Mouse (Mus musculus) ovary, postnatal 14 days (tissue): Measurements from ENCODE around the gene Hoxa5.

Experiments used
- DNase-seq: peaks from one replicate; pipeline ENCODE4 v3.0.0; 2022; ENCODE audit warnings: low spot score

The Hoxa5 gene

DNA sequence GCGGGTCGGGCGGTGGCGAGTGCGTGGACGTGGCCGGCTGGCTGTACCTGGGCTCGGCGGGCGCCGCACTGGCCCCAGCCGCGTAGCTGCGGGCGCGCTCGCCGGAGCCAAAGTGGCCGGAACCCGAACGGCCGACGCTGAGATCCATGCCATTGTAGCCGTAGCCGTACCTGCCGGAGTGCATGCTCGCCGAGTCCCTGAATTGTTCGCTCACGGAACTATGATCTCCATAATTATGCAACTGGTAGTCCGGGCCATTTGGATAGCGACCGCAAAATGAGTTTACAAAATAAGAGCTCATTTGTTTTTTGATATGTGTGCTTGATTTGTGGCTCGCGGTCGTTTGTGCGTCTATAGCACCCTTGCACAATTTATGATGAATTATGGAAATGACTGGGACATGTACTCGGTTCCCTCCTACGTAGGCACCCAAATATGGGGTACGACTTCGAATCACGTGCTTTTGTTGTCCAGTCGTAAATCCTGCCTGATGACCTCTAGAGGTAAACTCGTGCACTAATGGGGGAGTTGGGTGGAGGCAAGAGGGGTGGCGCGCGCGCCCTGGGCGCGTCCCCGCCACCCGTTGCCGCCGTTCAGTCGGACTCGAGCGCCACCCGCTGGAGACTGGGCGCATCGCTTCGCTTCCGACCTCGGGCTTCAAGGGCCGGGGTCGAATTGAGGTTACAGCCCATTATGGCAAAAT is at the start of gene Hoxa5:
TSS of gene Hoxa5 (minus strand) at position 538 of the 703 bp plus-strand sequence.
- DNase-seq, result peak; percentile 78

DNA sequence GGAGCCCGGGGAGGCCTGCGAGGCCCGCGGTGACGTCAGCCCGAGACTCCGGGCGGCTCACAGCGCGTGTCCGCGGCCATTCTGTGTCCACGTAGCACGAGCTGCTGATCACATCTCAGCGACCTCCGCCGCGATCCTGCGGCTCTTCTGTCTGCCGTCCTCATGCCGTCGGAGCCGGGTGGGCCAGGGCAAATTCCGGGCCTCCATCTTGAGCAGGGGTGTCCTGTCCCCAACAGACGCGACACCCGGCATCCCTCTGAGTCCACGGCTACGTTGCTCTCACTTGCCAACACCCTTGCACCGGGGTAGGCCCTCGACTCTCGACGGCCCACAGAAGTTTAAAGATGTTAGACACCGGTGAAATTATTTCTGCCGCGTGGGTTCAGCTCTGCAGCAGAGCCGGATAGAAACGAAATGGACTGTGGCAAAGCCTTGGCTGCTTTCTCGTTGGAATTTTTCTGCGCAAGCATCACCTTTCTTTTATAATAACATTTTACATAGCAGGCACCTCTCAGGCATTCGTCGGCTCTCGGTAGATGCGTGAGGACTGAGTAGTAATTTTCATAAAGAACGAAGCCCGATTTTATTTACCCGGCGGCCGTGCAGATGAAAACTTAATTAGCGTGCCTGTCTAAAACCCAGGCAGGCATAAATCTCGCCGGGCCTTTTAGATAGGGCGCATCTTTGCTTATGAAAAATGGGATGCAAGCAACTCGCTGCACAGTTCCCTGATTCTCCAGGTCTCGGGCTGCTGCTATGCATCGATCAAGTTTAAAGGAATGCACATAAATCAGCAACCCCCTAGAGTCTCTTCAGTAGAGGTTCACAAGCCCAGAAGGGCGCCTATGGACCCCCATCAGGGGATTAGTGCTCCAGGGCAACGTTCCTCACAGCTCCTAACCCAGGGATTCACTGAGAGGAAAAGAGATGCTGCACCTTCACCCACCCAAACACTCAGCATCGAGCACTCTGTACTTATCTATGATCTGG is 49.4 kb upstream of the Hoxa5 start:
- DNase-seq, result no peak

DNA sequence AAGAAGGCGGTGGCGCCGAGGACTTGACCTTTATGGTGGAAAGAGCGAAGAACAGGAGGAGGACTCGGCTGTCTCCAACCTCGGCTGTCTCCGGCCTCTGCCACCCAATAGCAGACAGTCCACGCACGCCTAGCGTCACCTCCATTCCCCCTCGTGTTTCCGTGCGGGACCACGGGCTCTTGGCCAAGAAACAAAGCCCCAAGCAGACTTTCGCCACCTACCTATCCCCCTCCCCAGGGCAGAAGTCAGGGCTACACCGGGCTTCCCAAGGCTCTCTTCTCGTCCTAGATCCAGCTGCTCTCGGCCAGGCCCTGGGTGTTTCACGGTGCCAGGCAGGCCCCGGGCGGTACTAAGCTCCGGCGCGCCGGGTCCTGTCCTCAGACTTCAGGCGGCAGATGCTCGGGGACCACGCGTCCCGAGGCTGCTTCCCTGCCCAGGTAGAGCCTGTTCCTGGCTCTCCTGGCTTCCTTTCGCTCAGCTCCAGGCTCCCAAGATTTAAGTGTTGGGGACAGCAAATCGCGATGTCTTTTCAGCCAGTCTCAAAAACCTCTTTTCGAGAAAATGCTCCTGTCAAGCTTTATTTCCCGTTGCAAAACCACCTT is 48.5 kb upstream of the Hoxa5 start:
- DNase-seq, result no peak

DNA sequence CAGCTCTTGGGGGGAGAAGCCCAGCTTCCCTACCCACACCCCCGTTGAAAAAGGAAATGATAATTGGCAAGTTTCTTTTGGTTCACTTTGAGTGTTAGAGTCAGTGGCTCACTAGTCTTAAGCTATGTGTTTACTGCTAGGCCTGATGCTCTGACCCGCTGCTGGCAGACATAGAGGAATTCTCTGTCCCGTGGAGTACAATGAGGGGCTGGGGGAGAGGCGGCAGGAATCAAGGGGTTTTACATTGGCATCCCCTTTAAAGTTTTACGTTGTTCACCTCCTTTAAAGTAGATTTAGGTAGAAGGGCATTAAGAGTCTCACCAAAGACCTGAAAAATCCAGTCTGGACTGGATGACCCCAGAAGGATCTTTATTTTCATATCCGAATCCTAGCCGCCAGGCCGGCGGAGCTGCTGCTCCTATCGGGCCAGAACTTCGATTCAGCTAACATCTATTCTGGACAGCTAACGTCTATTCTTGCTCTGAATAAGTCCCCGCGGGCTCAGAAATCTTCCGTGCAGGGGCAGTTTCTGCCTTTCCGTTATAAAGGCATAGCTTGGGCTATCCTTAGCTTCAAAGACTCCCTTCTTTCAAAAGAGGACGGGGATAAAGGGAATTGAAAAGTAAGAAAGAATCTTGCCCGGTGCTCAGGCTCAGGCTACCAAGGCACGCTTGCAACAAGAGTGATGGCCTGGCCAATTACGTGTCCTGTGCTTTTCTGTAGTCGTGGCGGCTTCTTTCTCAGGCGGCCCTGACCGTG is 47.8 kb upstream of the Hoxa5 start:
- DNase-seq, result no peak

DNA sequence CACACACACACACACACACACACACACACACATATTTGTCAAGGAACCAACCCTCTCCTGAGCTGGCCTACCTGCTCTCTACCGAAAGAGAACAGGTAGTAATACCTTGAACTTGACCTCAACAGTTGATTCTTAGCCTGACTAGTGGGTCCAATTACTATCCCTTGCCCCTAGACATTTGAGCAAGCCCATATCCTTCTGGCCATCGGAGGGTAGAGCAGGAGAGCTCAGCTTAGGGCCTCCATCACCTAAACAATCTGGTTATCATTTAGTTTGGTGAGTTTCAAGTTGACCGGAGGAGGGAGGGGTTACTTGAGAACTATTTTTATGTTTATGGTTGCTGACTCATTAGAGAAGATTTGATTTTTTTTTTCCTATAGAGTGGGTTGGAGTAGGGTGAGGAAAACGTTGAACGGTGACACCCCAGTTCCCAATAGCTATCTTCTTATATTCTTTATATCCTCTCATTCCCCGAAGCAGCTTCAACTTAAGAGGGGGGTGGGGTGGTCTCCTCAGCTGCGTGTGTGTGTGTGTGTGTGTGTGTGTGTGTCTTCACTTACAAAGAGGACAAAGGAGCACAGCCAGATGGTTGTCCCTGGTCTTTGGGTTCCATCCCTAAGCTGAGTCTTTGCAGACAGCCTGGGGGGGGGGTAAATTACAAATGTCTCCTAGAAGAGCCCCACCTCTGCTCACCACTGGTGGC is 46.9 kb upstream of the Hoxa5 start:
- no peak for DNase-seq

DNA sequence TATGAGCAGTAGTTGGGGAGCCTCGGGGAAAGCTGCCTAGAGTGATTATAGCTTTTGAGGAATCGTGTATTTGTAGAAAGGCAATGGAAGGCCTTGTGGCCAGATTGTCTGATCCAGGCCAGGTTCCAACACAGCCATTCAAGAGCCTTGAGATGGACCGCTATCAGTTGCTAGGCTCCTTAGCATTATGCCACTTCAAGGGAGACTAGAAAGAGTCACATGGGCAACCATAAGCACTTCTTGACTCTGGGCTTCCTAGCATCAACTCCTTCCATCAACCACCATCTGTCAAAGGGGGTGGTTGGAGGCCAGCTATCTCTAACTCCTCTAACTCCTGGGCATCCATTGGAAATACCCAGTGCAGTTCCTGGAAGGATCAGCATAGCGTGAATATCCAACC is 45.4 kb upstream of the Hoxa5 start:
- no peak for DNase-seq

DNA sequence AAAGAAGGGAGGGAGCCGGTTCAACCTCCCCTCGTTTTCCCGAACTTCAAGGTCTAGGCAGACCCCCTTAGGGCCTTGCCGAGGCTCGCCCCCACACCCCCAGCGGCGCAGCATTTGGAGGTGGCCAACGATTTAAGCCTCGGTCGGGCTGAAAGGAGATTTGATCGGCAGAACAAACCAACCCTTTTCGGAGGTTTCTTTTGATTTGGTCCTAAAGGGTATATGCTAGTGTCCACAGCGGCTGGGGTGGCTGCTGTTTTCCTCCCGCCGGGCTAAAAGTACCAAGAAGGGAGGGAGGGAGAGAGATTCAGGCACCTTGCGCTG is 45.0 kb upstream of the Hoxa5 start:
- no peak for DNase-seq

DNA sequence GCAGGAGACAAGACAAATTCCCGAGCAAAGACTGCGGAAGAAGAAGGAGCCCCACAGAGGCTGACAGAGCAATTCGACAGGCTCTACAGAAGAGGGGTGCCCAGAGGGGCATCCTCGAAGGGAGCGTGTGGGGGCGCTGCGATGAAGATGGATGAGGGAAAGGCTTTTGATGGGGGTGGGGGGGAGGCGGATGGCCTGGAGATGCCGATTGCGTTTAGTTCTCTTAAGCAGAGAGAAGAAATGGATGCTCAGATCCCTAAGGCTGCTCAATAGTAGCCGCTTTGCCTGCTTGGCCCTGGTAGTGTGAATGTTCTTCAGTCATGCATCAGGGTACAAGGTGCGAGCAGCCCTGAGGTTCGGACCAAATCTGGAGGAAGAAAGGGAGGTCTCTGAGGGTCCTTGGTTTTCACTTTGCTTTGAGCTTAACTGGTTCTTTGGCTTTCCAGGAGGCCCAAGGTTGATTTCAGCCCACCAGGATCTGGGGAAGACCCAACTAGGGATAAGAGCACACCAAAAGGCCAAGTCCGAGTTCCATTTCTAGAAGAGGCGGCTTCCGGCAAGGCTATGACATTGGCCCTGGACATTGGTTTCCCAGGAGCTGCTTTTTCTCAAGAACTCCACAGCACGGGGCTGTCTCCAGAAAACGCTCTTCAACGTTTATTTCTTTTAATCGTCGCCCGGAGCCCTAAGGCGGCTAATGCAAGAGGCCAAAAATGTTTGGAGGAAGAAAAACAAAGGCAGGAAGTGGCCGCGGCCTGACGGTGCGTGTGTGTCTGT is 44.4 kb upstream of the Hoxa5 start:
- DNase-seq, result no peak

DNA sequence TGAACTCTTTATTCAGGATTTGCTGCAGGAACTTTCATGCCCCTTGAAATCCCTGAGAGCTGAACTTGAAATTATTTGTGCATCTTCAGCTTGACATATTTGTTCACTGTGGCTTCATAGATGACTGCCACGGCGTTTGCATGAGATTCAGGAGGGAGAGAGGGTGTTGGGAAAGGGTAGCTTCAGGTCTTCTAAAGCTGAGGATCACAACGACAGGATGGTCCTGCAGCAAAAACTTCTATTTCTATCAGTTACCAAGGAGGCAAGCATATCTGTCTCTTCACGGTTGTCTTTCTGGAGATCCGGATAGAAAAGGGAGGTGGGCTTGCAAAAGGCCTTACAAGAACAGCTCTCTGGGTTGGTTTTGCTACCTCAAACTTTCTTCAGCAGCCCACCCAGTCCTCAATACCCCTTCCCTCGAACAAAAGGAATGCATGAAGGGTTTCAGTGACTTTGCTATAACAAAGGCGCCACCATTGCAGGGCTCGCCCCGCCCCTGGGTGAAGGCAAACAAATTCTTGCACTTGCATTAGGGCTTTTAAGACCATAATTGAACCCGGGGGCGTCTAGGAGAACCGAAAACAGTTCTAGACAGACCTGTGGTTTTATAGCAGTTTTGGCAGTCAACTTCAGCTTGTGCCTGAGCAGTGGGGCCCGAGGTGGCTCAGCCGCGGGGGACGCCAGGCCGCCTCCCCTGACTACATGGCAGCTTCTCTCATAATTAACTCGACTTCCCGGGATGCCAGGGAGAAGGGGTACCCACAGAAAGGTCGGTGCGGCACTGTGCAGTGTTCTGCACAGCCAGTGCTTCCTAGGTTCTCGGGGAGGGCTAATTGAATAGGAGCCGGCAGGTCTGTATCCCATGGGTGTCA is 43.6 kb upstream of the Hoxa5 start:
- DNase-seq, result no peak

DNA sequence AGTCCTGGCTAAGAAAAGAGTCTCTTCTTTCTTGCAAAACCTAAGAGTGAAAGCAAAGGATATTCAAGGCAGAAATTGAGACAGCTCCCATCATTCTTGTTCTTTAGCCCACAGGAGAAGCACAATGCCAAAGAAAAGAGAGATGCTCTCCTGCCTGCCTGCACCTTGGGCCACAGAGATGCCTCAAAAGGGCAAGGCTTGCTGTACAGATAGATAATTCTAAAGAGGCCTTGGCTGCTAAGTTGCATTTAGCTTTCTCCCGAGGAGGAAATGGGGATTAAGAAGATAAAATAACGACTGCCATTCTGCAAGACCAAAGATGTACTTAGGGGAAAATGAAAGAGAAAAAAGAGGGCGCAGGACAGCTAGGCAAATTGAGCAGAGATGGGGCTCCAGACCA is 42.5 kb upstream of the Hoxa5 start:
- no peak for DNase-seq

DNA sequence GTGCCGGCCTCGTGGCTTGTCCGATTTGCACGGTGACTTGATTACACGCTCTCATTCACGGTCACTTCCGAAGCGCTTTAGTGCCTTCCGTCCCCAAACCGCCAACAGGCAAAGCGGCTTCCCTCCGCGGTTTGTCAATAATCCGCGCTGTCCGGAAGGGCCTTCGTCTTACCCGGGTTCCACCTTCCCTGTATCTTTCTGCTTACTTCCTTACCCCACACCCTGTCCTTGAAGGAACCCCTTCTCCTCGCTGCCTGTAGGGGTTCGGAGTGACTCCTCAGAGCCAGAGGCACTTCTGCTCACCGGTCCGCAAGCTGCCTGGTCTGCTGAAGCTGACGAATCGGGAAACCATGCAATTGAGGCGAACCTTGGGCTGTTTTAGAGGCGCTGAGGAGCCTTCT is 42.0 kb upstream of the Hoxa5 start:
- no peak for DNase-seq

DNA sequence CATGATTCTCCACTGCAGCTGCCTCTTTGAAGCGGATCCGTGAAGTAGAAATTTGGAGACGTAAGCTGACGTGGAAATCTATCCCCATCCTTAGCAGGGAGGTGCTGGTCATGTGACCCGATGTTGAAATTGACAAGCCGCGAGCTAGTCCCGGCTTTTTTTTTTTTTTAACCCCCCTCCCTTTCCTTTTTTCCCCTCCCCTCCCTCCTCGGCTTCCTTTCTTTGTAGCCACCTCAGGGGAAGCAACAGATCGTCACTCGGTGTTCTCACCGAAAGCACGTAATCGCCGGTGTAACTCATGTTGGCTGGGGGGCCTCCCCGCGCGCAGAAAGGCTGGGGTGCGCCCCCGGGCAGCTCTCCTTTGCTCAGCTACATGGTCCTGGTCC is 41.4 kb upstream of the Hoxa5 start, which contains the start of gene Hoxa11:
TSS of gene Hoxa11 (minus strand) at position 54 of the 386 bp plus-strand sequence.
- DNase-seq, result no peak

DNA sequence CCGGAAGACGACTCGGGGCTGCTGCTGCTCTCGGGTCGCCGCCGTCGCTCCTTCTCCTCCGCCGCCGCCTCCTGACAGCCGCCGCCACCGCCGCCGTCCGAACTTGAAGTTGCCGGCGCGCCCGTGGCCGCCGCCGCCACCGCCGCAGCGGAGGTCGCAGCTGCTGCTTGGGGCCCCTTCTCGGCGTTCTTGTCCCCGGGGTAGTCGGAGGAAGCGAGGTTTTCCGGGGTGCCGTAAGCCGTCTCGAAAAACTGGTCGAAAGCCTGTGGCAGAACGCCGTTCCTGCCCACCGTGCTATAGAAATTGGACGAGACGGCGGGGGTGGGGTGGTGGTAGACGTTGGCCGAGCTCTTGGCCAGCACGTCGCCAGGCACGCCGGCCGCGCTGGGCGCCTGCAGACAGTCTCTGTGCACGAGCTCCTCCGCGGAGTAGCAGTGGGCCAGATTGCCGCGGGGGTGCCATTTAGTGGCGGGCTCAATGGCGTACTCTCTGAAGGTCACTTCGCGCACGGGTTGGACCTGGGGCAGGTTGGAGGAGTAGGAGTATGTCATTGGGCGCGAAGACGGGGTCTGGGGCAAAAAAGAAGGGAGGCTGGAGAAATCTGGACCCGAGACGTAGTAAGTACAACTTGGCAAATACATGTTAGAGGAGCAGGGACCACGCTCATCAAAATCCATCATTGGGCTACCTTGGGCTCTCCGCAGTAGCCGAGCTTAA is 40.8 kb upstream of the Hoxa5 start:
- no peak for DNase-seq

DNA sequence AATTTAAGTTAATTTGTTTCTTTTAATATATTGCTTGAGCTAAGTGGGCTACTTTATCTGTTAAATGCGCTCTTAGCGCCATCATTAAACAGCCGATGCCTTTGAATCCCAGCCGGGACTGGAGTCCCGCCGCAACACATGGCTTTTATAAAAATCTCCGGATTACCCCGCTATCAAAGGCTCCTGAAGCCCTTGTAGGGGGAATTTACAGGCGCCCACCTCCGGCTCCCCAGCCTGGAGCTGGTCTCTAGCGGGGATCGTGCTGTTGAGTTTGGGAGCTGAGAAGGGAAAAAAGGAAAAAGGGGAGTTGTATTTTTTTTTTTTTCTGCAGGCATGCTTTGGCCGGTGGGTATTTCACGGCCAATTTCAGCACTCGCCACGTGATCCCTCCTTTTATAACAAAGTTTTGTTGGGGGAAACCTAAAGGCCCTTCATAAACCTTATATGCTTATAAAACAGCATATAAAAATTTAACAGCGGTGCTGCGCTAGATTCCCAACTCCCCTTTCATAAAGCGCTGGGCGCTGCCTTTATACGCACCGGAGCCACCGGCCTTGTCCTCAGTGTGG is 40.2 kb upstream of the Hoxa5 start:
- DNase-seq, result no peak

DNA sequence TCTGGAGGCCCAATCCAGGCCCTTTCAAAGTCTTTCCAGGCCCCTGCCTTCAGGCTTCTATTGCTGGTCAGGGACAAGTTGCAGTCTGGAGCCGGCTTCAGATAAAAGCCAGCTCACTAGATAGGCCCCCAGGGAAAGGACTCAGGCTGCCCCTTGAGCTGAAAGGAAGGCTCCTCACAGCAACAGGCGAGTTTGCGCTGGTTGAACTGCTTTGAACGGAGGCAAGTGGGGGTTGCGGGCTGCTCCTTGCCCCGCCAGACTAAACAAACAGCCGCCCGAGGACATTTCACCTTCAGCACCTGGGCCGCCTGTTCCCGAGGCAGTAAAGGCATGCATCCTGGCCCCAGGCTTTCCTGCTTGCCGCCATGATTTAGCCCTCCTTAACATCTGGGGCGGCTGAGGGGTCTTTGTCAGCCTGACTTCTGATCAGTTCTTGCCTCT is 39.3 kb upstream of the Hoxa5 start:
- no peak for DNase-seq

DNA sequence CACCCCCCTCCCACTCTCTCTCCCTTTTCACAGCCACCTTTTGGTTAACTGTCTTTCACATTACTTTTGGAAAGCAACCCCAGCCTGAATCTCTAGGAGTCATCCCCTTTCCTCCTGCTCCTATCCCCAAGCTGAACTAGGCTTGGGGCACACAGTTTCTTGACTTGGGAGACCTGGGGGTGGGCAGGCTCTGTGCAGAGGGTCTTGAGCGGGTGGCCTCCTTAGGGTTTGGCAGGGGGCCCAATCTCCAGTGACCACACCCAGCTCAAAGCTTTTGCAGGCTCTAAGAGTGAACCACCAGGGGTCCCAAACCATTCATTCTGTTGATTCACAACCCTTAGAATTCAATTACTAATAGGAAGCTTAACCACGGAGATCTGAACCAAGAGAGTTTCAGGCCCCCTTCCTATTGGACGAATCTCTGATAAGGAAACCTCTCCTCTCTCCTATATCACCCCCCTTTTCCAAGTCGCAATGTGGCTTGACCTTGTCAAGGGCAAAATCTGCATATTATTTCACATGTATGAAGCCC is 38.5 kb upstream of the Hoxa5 start:
- DNase-seq, result no peak

DNA sequence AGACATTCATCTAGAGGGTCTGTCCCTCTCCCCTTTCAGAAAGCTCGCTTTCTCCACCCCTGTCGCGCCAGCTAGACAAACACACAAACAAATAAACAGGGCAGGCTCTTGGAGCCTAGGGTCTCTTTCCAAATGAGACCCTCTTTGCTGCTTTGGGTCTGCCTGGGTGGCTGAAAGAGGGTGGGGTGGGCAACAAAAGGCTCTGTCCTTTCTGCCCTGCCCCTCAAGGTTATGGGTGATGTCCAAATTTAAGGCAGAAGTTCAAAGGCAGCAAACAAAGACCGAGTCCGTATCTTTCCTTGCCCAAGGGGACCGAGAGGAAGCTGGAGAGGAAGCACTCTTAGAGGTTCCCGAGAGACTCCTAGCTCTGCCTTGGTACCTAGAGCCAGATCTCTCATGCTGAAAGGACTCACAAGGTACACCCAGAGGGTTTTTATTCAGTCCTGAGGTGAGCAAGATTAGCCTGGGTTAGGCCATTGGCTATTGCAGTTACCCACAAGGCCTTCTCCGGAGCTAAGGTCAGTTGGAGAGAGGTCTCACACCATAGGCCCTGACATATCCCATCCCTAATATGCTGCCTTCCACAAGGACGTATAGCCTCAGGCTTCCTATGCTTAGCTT is 36.7 kb upstream of the Hoxa5 start:
- DNase-seq, result no peak
